Mouse (Mus musculus): ENCODE results near the gene H2-DMb1. TPM values are rescaled to one million over a fixed set of nuclear protein-coding genes. Genes with fewer than 3 reads are reported as not detected.
A peak's percentile ranks its signal among the peaks of the same experiment; 100 is the strongest.

The H2-DMb1 gene
- polyA plus RNA-seq, 1 experiment from 2014 or later = 0.69 TPM

DNA sequence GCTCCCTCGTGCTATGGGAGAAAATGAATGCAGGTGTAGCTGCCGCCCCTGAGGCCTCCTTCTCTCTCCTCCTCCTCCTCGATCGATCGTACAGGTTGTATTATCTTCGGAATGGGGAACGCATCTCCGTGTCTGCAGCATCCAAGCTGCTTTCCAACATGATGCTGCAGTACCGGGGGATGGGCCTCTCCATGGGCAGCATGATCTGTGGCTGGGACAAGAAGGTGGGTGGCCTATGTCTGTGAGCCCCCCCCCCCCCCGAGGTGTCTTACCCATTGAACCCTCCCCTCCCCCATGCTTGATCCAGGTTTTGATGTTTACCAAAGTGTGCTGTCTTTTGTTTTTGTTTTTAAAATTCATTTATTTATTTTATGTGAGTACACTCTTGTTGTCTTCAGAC is 47.2 kb downstream of the H2-DMb1 start:
- peaks cover 41% of the 10 kb centered on the region for H3K27me3 ChIP-seq (ENCODE audit: control insufficient read depth, insufficient read depth, low read depth, low read length)
- ATAC-seq = no peak
- 86% methylated on average over 10 of the region's 10 CpGs for WGBS

DNA sequence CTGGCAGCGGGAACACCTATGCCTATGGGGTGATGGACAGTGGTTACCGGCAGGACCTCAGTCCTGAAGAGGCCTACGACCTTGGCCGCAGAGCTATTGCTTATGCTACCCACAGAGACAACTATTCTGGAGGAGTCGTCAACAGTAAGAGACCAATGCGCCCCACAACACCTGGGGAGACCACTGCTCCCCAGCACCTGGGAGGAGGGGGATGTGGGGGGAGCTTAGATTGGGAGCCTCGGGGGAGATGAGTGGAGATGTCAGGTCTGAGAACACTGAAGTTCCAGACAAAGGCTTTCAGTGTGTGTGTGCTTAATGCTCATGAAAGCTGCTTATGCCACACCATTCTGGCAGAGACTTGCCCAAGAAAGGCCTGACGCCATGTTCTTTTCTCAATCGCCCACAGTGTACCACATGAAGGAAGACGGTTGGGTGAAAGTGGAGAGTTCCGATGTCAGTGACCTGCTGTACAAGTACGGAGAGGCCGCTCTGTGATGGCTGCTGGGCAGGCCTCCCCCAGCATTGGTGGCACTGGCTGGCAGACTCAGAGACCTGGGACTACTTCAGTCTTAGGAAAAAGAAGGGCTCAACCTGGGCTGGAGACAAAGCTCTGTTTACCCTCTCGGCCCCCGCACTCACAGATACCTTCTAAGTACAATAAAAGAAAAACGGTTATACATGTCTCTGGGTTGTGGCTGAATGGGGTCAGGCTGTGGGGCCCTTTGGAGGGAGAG is 48.1 kb downstream of the H2-DMb1 start:
- WGBS = 90% methylated on average over 16 of the region's 16 CpGs
- no peaks in the 10 kb centered on the region for H3K9me3 ChIP-seq (replicated peaks; ENCODE audit: control insufficient read depth, low read length, poor library complexity, severe bottlenecking)

More for the DNA sequence above, 47.2 kb downstream of the H2-DMb1 start:
- H3K36me3 ChIP-seq (ENCODE audit: control insufficient read depth, insufficient read depth, low read length) = no peaks in the 10 kb centered on the region
- H3K9ac ChIP-seq (ENCODE audit: low read depth, low read length) = no peak overlapping the region
- H3K4me3 ChIP-seq (ENCODE audit: low read depth, low read length) = no peak overlapping the region
- no peak overlapping the region for H3K4me2 ChIP-seq (ENCODE audit: low read length)
- H3K4me1 ChIP-seq (ENCODE audit: control insufficient read depth, insufficient read depth, low read length) = peaks cover 7% of the 10 kb centered on the region
- no peak overlapping the region for H3K27ac ChIP-seq (ENCODE audit: low read length)
- H3K9me3 ChIP-seq (replicated peaks; ENCODE audit: control insufficient read depth, low read length, poor library complexity, severe bottlenecking) = no peaks in the 10 kb centered on the region

DNA sequence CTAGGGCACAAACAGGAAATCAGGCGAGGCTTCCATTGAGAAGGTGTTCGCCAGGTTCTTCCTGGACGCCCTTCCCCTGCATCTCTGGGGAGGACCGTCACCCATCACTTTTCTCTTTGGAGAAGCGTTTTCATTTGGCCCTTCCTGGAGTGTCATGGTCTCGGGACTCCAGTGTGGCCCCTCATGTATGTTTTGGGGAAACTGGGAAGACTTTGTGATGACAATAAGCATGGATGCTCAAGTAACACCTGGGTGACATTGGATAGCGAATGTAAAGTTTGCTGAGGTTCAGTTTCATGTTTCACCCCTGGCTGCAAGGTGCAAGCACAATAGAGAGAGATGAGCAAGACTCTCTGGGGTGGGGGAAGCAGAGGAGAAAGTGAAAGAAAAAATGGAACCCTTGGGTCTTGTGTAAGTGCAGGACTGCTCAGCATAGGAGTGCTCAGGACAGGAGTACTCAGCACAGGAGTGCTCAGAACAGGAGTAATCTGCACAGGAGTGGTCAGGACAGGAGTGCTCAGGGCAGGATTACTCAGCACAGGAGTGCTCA is 48.7 kb downstream of the H2-DMb1 start:
- 72% methylated on average over 7 of the region's 7 CpGs for WGBS
- no peak overlapping the region for H3K4me2 ChIP-seq (ENCODE audit: low read length)
- no peak for ATAC-seq
- H3K27ac ChIP-seq (ENCODE audit: low read length) = no peak overlapping the region
- H3K9ac ChIP-seq (ENCODE audit: low read depth, low read length) = no peak overlapping the region
- no peaks in the 10 kb centered on the region for H3K9me3 ChIP-seq (replicated peaks; ENCODE audit: control insufficient read depth, low read length, poor library complexity, severe bottlenecking)
- no peak overlapping the region for H3K4me3 ChIP-seq (ENCODE audit: low read depth, low read length)
- peaks cover 7% of the 10 kb centered on the region for H3K4me1 ChIP-seq (ENCODE audit: control insufficient read depth, insufficient read depth, low read length)
- H3K36me3 ChIP-seq (ENCODE audit: control insufficient read depth, insufficient read depth, low read length) = no peaks in the 10 kb centered on the region
- H3K27me3 ChIP-seq (ENCODE audit: control insufficient read depth, insufficient read depth, low read depth, low read length) = peaks cover 39% of the 10 kb centered on the region

More for the DNA sequence above, 48.1 kb downstream of the H2-DMb1 start:
- Histone ChIP-seq H3K27ac (ENCODE audit: low read length) (no peak overlapping the region), H3K27me3 (ENCODE audit: control insufficient read depth, insufficient read depth, low read depth, low read length) (peaks cover 43% of the 10 kb centered on the region), H3K9ac (ENCODE audit: low read depth, low read length) (no peak overlapping the region), H3K4me3 (ENCODE audit: low read depth, low read length) (no peak overlapping the region), H3K4me2 (ENCODE audit: low read length) (no peak overlapping the region), H3K4me1 (ENCODE audit: control insufficient read depth, insufficient read depth, low read length) (peaks cover 7% of the 10 kb centered on the region), H3K36me3 (ENCODE audit: control insufficient read depth, insufficient read depth, low read length) (no peaks in the 10 kb centered on the region)
- ATAC-seq = no peak

DNA sequence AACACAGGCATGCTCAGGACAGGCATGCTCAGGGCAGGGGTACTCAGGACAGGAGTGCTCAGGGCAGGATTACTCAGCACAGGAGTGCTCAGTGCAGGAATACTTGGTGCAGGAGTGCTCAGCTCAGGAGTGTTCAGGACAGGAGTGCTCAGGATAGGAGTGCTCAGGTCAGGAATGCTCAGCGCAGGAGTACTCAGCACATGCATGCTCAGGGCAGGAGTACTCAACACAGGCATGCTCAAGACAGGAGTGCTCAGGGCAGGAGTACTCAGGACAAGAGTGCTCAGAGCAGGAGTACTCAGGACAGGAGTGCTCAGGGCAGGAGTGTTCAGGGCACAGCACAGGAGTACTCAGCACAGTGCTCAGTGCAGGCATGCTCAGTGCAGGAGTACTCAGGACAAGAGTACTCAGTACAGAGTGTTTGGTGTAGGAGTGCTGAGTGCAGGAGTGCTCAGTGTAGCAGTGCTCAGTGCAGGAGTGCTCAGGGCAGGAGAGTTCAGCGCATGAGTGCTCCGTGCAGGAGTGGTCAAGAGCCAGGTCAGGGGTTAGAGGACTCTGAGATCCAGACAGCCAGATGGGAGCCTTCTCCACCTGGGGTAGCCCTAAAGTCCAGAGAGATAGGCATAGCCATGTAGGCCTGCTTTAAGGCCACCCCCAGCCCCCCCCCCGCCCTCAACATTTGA is 50.0 kb downstream of the H2-DMb1 start:
- H3K4me3 ChIP-seq (ENCODE audit: low read depth, low read length) = no peak overlapping the region
- no peaks in the 10 kb centered on the region for H3K9me3 ChIP-seq (replicated peaks; ENCODE audit: control insufficient read depth, low read length, poor library complexity, severe bottlenecking)
- peaks cover 32% of the 10 kb centered on the region for H3K27me3 ChIP-seq (ENCODE audit: control insufficient read depth, insufficient read depth, low read depth, low read length)
- ATAC-seq = peak; percentile 26; the same call in 1 of the 2 replicates
- no peak overlapping the region for H3K4me2 ChIP-seq (ENCODE audit: low read length)
- H3K4me1 ChIP-seq (ENCODE audit: control insufficient read depth, insufficient read depth, low read length) = peaks cover 5% of the 10 kb centered on the region
- no peaks in the 10 kb centered on the region for H3K36me3 ChIP-seq (ENCODE audit: control insufficient read depth, insufficient read depth, low read length)
- no peak overlapping the region for H3K27ac ChIP-seq (ENCODE audit: low read length)
- H3K9ac ChIP-seq (ENCODE audit: low read depth, low read length) = no peak overlapping the region
- WGBS = 81% methylated on average over 4 of the region's 4 CpGs

DNA sequence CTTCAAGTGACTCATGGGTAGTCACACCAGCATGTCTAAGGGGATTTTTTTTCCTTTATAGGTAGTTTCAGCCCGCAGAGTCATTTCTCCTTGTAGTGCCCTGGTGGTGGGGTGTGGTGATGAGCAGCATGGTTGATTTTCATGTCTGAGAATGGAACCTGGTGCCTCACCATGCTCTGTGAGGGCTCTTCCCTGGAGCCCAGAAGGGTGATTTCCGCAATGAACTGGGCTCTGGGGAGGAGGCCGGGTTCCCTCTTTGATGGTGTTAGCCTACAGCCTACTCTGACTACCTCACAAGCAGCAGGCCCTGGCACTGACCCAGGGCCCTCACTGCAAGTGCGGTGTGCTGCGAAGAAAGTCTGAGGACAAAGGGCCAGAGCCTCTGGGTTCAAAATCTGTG is 50.6 kb downstream of the H2-DMb1 start, which contains the start of gene Tap2:
Gene Tap2, plus strand, starts transcription at position 84 of the 400 bp plus-strand sequence.
- no peak for ATAC-seq
- peaks cover 28% of the 10 kb centered on the region for H3K27me3 ChIP-seq (ENCODE audit: control insufficient read depth, insufficient read depth, low read depth, low read length)
- peak within 1 kb of the TSS; percentile 59 for H3K9ac ChIP-seq (ENCODE audit: low read depth, low read length)
- no peaks in the 10 kb centered on the region for H3K9me3 ChIP-seq (replicated peaks; ENCODE audit: control insufficient read depth, low read length, poor library complexity, severe bottlenecking)
- H3K4me1 ChIP-seq (ENCODE audit: control insufficient read depth, insufficient read depth, low read length) = peaks cover 4% of the 10 kb centered on the region
- 62% methylated on average over 5 of the region's 5 CpGs for WGBS
- H3K4me2 ChIP-seq (ENCODE audit: low read length) = peak within 1 kb of the TSS; percentile 72
- no peaks in the 10 kb centered on the region for H3K36me3 ChIP-seq (ENCODE audit: control insufficient read depth, insufficient read depth, low read length)
- no peak within 1 kb of the TSS for H3K27ac ChIP-seq (ENCODE audit: low read length)
- peak within 1 kb of the TSS; percentile 47 for H3K4me3 ChIP-seq (ENCODE audit: low read depth, low read length)

DNA sequence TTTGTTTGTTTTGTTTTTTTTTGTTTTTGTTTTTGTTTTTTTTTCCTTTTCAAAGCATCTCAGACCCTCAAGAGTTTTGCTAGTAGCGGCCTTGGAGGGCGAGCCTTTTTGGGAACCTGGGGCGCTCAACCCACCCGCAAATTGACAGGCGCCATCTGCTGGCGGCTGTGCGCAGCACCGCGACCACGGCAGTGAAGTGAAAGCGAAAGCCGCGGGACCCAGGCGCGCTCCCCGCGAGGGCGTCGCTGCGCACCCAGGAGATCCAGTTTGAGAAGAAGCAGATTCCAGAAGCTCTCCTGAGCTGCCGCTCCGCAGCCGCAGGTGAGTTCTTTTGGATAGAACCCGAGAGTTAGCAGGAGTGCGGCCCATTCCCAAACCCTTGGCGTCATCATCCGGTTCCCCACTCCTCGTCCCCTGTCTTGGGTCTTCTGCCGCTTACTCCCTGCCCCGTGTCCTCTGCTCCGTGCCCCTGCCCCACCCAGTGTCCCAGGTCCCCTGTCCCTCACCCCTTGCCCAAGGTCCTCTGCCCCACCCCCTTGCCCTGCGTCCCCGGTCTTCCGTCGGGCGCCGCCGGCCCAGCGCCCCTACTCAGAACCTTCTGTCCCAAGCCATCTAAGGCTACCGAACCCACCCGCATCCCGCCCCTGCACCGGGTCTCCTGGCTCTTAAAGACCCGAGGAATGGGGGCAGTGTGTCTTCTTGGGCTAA is 51.6 kb downstream of the H2-DMb1 start:
- no peak for ATAC-seq
- Histone ChIP-seq H3K4me2 (ENCODE audit: low read length) (peak overlapping the region; percentile 72), H3K36me3 (ENCODE audit: control insufficient read depth, insufficient read depth, low read length) (no peaks in the 10 kb centered on the region), H3K27me3 (ENCODE audit: control insufficient read depth, insufficient read depth, low read depth, low read length) (peaks cover 22% of the 10 kb centered on the region), H3K4me3 (ENCODE audit: low read depth, low read length) (peak overlapping the region; percentile 47), H3K9me3 (replicated peaks; ENCODE audit: control insufficient read depth, low read length, poor library complexity, severe bottlenecking) (no peaks in the 10 kb centered on the region), H3K9ac (ENCODE audit: low read depth, low read length) (peak overlapping the region; percentile 59), H3K27ac (ENCODE audit: low read length) (no peak overlapping the region), H3K4me1 (ENCODE audit: control insufficient read depth, insufficient read depth, low read length) (peaks cover 4% of the 10 kb centered on the region)
- under 1% methylated on average over 44 of the region's 44 CpGs for WGBS

DNA sequence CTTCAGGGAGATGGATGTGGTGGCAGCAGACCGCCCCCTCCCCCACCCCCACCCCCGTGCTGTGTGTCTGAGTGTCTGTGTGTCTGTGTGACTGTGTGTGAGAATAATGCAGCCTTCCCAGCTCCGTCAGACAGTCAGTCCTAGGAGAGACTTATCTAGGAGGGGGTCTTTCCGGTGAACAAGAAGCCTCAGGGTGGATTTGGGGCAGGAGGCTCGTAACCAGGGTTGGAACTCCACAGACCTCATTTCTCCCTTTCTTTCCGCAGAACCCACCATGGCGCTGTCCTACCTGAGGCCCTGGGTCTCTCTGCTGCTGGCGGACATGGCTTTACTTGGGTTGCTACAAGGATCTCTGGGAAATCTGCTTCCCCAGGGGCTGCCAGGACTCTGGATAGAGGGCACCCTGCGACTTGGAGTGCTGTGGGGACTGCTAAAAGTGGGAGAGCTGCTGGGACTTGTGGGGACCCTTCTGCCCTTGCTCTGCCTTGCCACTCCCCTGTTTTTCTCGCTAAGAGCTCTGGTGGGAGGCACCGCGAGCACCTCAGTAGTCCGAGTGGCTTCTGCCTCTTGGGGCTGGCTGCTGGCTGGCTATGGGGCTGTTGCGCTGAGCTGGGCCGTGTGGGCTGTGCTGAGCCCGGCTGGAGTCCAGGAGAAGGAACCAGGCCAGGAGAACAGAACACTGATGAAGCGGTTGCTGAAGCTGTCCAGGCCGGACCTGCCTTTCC is 52.3 kb downstream of the H2-DMb1 start:
- 14% methylated on average over 18 of the region's 18 CpGs for WGBS
- H3K9ac ChIP-seq (ENCODE audit: low read depth, low read length) = peak overlapping the region; percentile 59; the same call in 1 of the 2 replicates
- H3K27me3 ChIP-seq (ENCODE audit: control insufficient read depth, insufficient read depth, low read depth, low read length) = peaks cover 22% of the 10 kb centered on the region
- H3K4me1 ChIP-seq (ENCODE audit: control insufficient read depth, insufficient read depth, low read length) = peaks cover 4% of the 10 kb centered on the region
- peak overlapping the region; percentile 47 for H3K4me3 ChIP-seq (ENCODE audit: low read depth, low read length)
- no peaks in the 10 kb centered on the region for H3K9me3 ChIP-seq (replicated peaks; ENCODE audit: control insufficient read depth, low read length, poor library complexity, severe bottlenecking)
- H3K36me3 ChIP-seq (ENCODE audit: control insufficient read depth, insufficient read depth, low read length) = no peaks in the 10 kb centered on the region
- H3K4me2 ChIP-seq (ENCODE audit: low read length) = peak overlapping the region; percentile 72
- ATAC-seq = no peak
- no peak overlapping the region for H3K27ac ChIP-seq (ENCODE audit: low read length)

DNA sequence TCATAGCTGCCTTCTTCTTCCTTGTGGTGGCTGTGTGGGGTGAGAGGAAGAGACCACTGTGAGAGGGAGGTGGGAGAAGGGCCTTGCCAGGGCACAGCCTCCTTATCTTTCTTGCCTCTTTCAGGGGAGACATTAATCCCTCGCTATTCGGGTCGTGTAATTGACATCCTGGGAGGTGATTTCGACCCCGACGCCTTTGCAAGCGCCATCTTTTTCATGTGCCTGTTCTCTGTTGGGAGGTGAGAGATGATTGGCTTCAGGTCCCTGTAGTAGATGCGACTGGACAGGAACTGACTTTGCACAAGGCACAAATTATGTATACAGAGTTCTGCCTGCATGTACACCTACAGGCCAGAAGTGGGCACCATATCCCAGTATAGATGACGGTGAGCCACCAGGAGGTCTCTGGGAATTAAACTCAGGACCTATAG is 52.9 kb downstream of the H2-DMb1 start:
- no peaks in the 10 kb centered on the region for H3K36me3 ChIP-seq (ENCODE audit: control insufficient read depth, insufficient read depth, low read length)
- no peak overlapping the region for H3K9ac ChIP-seq (ENCODE audit: low read depth, low read length)
- no peak overlapping the region for H3K4me2 ChIP-seq (ENCODE audit: low read length)
- H3K4me3 ChIP-seq (ENCODE audit: low read depth, low read length) = no peak overlapping the region
- ATAC-seq = no peak
- H3K4me1 ChIP-seq (ENCODE audit: control insufficient read depth, insufficient read depth, low read length) = peaks cover 4% of the 10 kb centered on the region
- 18% methylated on average over 9 of the region's 9 CpGs for WGBS
- no peaks in the 10 kb centered on the region for H3K9me3 ChIP-seq (replicated peaks; ENCODE audit: control insufficient read depth, low read length, poor library complexity, severe bottlenecking)
- peaks cover 26% of the 10 kb centered on the region for H3K27me3 ChIP-seq (ENCODE audit: control insufficient read depth, insufficient read depth, low read depth, low read length)
- H3K27ac ChIP-seq (ENCODE audit: low read length) = no peak overlapping the region
